Comparison of ENCODE assay signal across 9 mouse cellular contexts in genomic region chr1:84218605-84219004, GRCm38 (mm10).
DNase-seq lines count a peak whose midpoint lies in the region; ATAC-seq lines count a peak whose summit lies in the region.
"Had no signal": no experiment of that assay in that cellular context is flagged by ENCODE, and none has a peak within 500 bp of the region (broad histone marks: within the 10 kb centered on the region; RNA-seq: fewer than 3 reads in every experiment).

No protein-coding gene starts in this region.

- no peak overlapping the region for H3K27ac ChIP-seq in embryonic facial prominence, embryonic 15.5 days (replicated peaks)

- H3K4me3 ChIP-seq in embryonic facial prominence, embryonic 15.5 days (replicated peaks): no peak overlapping the region

- DNase-seq in layer of hippocampus, adult 18-20 months (ENCODE audit: low spot score in 2 of 2): peak; percentile 22 to 37
- no peak for DNase-seq in layer of hippocampus, postnatal 25 days (ENCODE audit: extremely low spot score in 1 of 2, low spot score in 1 of 2)
- DNase-seq in adrenal gland, postnatal 10 days: no peak
- no peak for DNase-seq in T-cell, adult 2 months (ENCODE audit: low spot score)
- no peak for DNase-seq in spleen, postnatal 4 days (ENCODE audit: low spot score in 2 of 2)

- no peaks in the 10 kb centered on the region for H3K27me3 ChIP-seq in embryonic facial prominence, embryonic 15.5 days

- peak; percentile 78 for ATAC-seq in embryonic facial prominence, embryonic 15.5 days (ENCODE audit: insufficient number of reproducible peaks, low FRiP score, low TSS enrichment, low read depth)
- peak; percentile 72 to 85 for ATAC-seq in hematopoietic stem cell, adult 5-6 weeks (replicated peaks in 1 of 2; ENCODE audit: insufficient read depth in 1 of 2, low FRiP score in 2 of 2, low TSS enrichment in 1 of 2, low read depth in 1 of 2, poor library complexity in 2 of 2, severe bottlenecking in 2 of 2)
- ATAC-seq in megakaryocyte progenitor cell, adult 5-6 weeks (replicated peaks; ENCODE audit: poor library complexity): peak; percentile 84

- H3K9me3 ChIP-seq in embryonic facial prominence, embryonic 15.5 days (replicated peaks): no peaks in the 10 kb centered on the region

- no peak overlapping the region for H3K9ac ChIP-seq in embryonic facial prominence, embryonic 15.5 days

- H3K4me2 ChIP-seq in embryonic facial prominence, embryonic 15.5 days (replicated peaks): no peak overlapping the region

- peaks cover 8% of the 10 kb centered on the region; the same call in 1 of the 2 replicates for H3K4me1 ChIP-seq in embryonic facial prominence, embryonic 15.5 days

- WGBS in embryonic facial prominence, embryonic 15.5 days: 22% methylated on average over 7 of the region's 7 CpGs

- no peaks in the 10 kb centered on the region for H3K36me3 ChIP-seq in embryonic facial prominence, embryonic 15.5 days
- H3K36me3 ChIP-seq: G1E had no signal

Comparison
In these comparisons a context has a peak if more than half of its experiments do, and no peak if none do; other contexts are left out.
1. DNase-seq: peak in layer of hippocampus, adult 18-20 months (2 of 2); none in layer of hippocampus, postnatal 25 days (0 of 2), adrenal gland, postnatal 10 days (single experiment), T-cell, adult 2 months (single experiment) and spleen, postnatal 4 days (0 of 2).
2. Peak in every context shown above with its lines, with median percentiles within 50 percentile points of each other: ATAC-seq.